Mouse (Mus musculus) CH12F3 (cell line): ENCODE measurements around the gene Rab7b.

Source experiments
- in situ Hi-C: fragments of 300-500 bp; cut with MboI; formaldehyde crosslinking; loops from 2 replicates; pipeline ENCODE4 v1.14.3; 2020; ENCODE audit warnings: low sequenced_read_pairs

Gene Rab7b

DNA sequence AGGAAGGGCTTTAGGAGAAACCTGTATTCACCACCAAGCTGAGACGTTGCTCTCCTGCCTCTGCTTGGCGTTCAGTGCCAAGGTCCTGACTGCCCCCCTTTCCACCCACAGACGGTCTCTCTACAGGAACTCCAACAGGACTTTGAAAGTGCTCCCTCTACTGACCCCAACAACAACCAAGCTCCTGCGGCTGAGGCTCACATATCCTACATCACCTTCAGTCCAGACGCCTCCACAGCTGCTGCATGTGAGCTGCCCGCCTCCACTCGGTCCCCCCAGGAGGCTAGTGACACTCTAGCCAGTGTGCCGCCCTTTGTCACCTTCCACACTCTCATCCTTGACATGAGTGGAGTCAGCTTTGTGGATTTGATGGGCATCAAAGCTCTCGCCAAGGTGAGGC, 75.2 kb downstream of the Rab7b start:
- in situ Hi-C loops = loop anchor here (5.0 to 10.0 kb wide), 2 partner anchors 56 to 159 kb away; no protein-coding TSS in a partner anchor

GRCm38 (mm10) chr1:131764581-131765338, 76.3 kb downstream of the Rab7b start:
- in situ Hi-C loops = loop anchor here (5.0 to 10.0 kb wide), 2 partner anchors 57 to 160 kb away; no protein-coding TSS in a partner anchor
